Mouse (Mus musculus): ENCODE data around the gene Nmb. TPM values are rescaled to one million over a fixed set of nuclear protein-coding genes. Genes with fewer than 3 reads are reported as not detected.
A peak's percentile ranks its signal among the peaks of the same experiment; 100 is the strongest.

Nmb gene
- total RNA-seq, 1 experiment = 17.4 TPM

DNA sequence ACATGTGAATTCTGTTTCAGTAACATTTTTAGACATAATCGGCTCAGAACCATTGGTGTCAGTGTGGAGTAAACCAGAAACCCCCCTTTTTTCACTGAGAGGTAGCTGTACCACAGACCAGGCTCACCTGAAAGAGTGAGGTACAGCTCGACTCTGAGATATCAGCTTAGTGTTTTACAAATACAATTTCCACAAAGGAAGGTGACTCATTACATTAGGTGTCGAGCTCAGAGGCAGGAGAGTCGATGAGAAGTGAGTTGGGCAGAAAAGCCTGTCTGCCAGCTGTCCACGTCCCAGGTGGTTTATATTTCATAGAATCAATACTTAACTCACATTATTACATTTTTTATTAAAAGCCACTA is 14.8 kb upstream of the Nmb start:
- Histone ChIP-seq H3K9me3 (ENCODE audit: control insufficient read depth, insufficient read depth, low read depth, low read length) (no peaks in the 10 kb centered on the region), H3K9ac (ENCODE audit: insufficient read depth, low read depth, low read length, poor library complexity, severe bottlenecking) (no peak overlapping the region), H3K4me1 (ENCODE audit: control insufficient read depth in 2 of 2, insufficient read depth in 2 of 2, low read length in 2 of 2, poor library complexity in 1 of 2) (peaks cover 0 to 15% of the 10 kb centered on the region in 2 experiments; a peak in 1 of 4 replicates), H3K27ac (ENCODE audit: insufficient read depth, low read depth, low read length, poor library complexity, severe bottlenecking) (no peak overlapping the region), H3K36me3 (ENCODE audit: control insufficient read depth, insufficient read depth, low read length, poor library complexity, severe bottlenecking) (peaks cover 6% of the 10 kb centered on the region), H3K4me3 (ENCODE audit: insufficient read depth in 1 of 2, low read depth in 1 of 2, low read length in 2 of 2, poor library complexity in 1 of 2, severe bottlenecking in 1 of 2) (no peak overlapping the region)
- in situ Hi-C loops (cut with MboI; ENCODE audit: low sequenced_read_pairs in 2 of 2, unreplicated experiment in 2 of 2) = no loop called here
- TF ChIP-seq ZNF384 (IDR thresholded peaks at IDR 0.05; ENCODE audit: low read depth, low read length) (no peak), MAFK (IDR thresholded peaks at IDR 0.05; ENCODE audit: insufficient read depth, low read depth, low read length) (no peak), ZC3H11A (IDR thresholded peaks at IDR 0.05; ENCODE audit: borderline replicate concordance, low read depth, low read length) (no peak), CHD2 (IDR thresholded peaks at IDR 0.05; ENCODE audit: low read depth, low read length) (no peak), HCFC1 (IDR thresholded peaks at IDR 0.05; ENCODE audit: borderline replicate concordance, insufficient read depth, low read length) (no peak)
- no peak for DNase-seq (ENCODE audit: low read depth, low spot score)

DNA sequence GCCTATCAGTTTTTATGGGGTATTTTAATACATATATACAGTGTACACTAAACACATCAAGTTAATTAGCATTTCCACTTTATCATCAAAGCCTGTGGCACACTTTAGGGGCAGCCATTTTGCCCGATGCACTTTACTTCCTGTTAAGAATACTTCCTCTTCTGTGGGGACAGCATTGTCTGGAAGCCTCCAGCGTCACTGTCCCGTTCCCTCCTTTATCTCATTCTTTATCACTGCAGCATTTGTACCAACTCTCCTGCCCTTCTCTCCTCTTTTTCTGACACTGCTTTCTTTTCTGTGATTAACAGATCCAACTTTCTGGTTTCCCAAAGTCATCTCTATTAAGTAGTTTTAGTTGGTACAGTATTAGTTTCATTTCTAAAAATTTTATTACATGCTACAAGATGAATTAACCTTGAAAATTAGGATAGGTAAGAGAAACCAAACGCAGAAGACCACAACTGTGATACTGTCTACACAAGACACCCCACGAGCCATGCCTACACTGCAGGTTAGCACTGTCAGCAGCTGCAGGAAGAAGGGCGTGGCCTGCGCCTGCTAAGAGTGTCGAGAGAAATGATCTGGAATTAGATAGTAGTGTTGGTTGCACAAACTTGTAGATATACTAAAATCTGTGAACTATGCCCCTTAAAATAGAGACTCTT is 14.2 kb upstream of the Nmb start:
- H3K4me1 ChIP-seq (ENCODE audit: control insufficient read depth in 2 of 2, insufficient read depth in 2 of 2, low read length in 2 of 2, poor library complexity in 1 of 2) = peaks cover under 1 to 15% of the 10 kb centered on the region in 2 experiments; a peak in 2 of 4 replicates
- H3K4me3 ChIP-seq (ENCODE audit: insufficient read depth in 1 of 2, low read depth in 1 of 2, low read length in 2 of 2, poor library complexity in 1 of 2, severe bottlenecking in 1 of 2) = no peak overlapping the region
- H3K36me3 ChIP-seq (ENCODE audit: control insufficient read depth, insufficient read depth, low read length, poor library complexity, severe bottlenecking) = peaks cover 6% of the 10 kb centered on the region
- no peak for DNase-seq (ENCODE audit: low read depth, low spot score)
- TF ChIP-seq ZC3H11A (IDR thresholded peaks at IDR 0.05; ENCODE audit: borderline replicate concordance, low read depth, low read length) (no peak), HCFC1 (IDR thresholded peaks at IDR 0.05; ENCODE audit: borderline replicate concordance, insufficient read depth, low read length) (no peak), ZNF384 (IDR thresholded peaks at IDR 0.05; ENCODE audit: low read depth, low read length) (no peak), MAFK (IDR thresholded peaks at IDR 0.05; ENCODE audit: insufficient read depth, low read depth, low read length) (no peak), CHD2 (IDR thresholded peaks at IDR 0.05; ENCODE audit: low read depth, low read length) (no peak)
- in situ Hi-C loops (cut with MboI; ENCODE audit: low sequenced_read_pairs in 2 of 2, unreplicated experiment in 2 of 2) = no loop called here
- H3K27ac ChIP-seq (ENCODE audit: insufficient read depth, low read depth, low read length, poor library complexity, severe bottlenecking) = no peak overlapping the region
- no peaks in the 10 kb centered on the region for H3K9me3 ChIP-seq (ENCODE audit: control insufficient read depth, insufficient read depth, low read depth, low read length)
- no peak overlapping the region for H3K9ac ChIP-seq (ENCODE audit: insufficient read depth, low read depth, low read length, poor library complexity, severe bottlenecking)

DNA sequence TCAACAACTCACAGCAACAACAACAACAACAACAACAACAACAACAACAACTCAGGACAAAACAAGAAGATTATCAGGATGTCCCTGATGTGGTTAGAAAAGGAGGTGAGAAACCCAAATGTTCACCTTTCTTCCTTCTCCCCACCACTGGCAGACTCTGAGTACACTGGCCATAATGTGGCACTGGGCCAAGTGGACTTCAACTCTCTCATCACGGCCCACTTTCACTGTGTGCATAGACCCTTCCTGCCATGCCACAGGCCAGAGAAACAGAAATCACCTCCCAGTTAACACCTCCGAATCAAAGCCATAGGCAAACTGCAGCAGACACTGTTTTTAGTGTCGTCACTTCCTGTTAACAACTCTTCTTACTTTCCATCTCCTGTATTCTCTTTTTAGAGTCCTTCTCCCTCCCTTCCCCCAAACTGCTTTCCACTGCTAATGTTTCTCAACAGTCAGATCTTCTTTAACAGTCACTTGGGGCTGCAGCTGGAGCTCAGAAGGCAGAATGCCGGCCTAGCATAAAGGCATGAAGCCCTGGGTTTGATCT is 13.1 kb upstream of the Nmb start:
- H3K36me3 ChIP-seq (ENCODE audit: control insufficient read depth, insufficient read depth, low read length, poor library complexity, severe bottlenecking) = peaks cover 6% of the 10 kb centered on the region

DNA sequence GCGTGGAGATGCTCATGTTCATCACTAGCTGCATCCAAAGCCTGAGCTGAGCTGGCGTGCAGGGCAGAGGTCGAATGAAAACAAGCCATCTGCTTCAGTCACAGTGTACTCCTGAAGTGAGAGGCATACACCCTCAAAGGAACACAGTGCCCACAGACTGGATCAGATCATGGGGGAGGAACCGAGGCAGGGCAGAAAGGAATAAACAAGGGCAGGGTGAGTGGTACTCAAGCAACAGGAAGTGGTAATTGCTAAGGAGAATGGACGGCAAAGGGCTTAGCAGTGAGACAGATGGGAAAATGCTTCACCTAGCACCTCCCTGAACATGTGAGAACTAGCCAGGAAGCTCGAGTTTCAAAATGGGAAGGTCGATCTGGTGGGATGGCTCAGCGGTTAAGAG is 7.6 kb upstream of the Nmb start:
- in situ Hi-C loops (cut with MboI; ENCODE audit: low sequenced_read_pairs in 2 of 2, unreplicated experiment in 2 of 2) = no loop called here
- TF ChIP-seq ZNF384 (IDR thresholded peaks at IDR 0.05; ENCODE audit: low read depth, low read length) (no peak), HCFC1 (IDR thresholded peaks at IDR 0.05; ENCODE audit: borderline replicate concordance, insufficient read depth, low read length) (no peak), MAFK (IDR thresholded peaks at IDR 0.05; ENCODE audit: insufficient read depth, low read depth, low read length) (no peak), CHD2 (IDR thresholded peaks at IDR 0.05; ENCODE audit: low read depth, low read length) (no peak), ZC3H11A (IDR thresholded peaks at IDR 0.05; ENCODE audit: borderline replicate concordance, low read depth, low read length) (no peak)
- Histone ChIP-seq H3K27ac (ENCODE audit: insufficient read depth, low read depth, low read length, poor library complexity, severe bottlenecking) (0 out of 2 replicates have a peak overlapping the region, but pooled peaks have one; percentile 1), H3K4me3 (ENCODE audit: insufficient read depth in 1 of 2, low read depth in 1 of 2, low read length in 2 of 2, poor library complexity in 1 of 2, severe bottlenecking in 1 of 2) (no peak overlapping the region), H3K36me3 (ENCODE audit: control insufficient read depth, insufficient read depth, low read length, poor library complexity, severe bottlenecking) (peaks cover 10% of the 10 kb centered on the region), H3K9me3 (ENCODE audit: control insufficient read depth, insufficient read depth, low read depth, low read length) (no peaks in the 10 kb centered on the region), H3K9ac (ENCODE audit: insufficient read depth, low read depth, low read length, poor library complexity, severe bottlenecking) (no peak overlapping the region), H3K4me1 (ENCODE audit: control insufficient read depth in 2 of 2, insufficient read depth in 2 of 2, low read length in 2 of 2, poor library complexity in 1 of 2) (peaks cover 4 to 16% of the 10 kb centered on the region in 2 experiments; a peak in 2 of 4 replicates)
- DNase-seq (ENCODE audit: low read depth, low spot score) = no peak

More for the DNA sequence above, 13.1 kb upstream of the Nmb start:
- no peak overlapping the region for H3K27ac ChIP-seq (ENCODE audit: insufficient read depth, low read depth, low read length, poor library complexity, severe bottlenecking)
- no peaks in the 10 kb centered on the region for H3K9me3 ChIP-seq (ENCODE audit: control insufficient read depth, insufficient read depth, low read depth, low read length)
- DNase-seq (ENCODE audit: low read depth, low spot score) = no peak
- no peak overlapping the region for H3K4me3 ChIP-seq (ENCODE audit: insufficient read depth in 1 of 2, low read depth in 1 of 2, low read length in 2 of 2, poor library complexity in 1 of 2, severe bottlenecking in 1 of 2)
- H3K4me1 ChIP-seq (ENCODE audit: control insufficient read depth in 2 of 2, insufficient read depth in 2 of 2, low read length in 2 of 2, poor library complexity in 1 of 2) = peaks cover 2 to 17% of the 10 kb centered on the region in 2 experiments; a peak in 2 of 4 replicates
- no peak overlapping the region for H3K9ac ChIP-seq (ENCODE audit: insufficient read depth, low read depth, low read length, poor library complexity, severe bottlenecking)
- in situ Hi-C loops (cut with MboI; ENCODE audit: low sequenced_read_pairs in 2 of 2, unreplicated experiment in 2 of 2) = no loop called here
- TF ChIP-seq ZC3H11A (IDR thresholded peaks at IDR 0.05; ENCODE audit: borderline replicate concordance, low read depth, low read length) (no peak), HCFC1 (IDR thresholded peaks at IDR 0.05; ENCODE audit: borderline replicate concordance, insufficient read depth, low read length) (no peak), MAFK (IDR thresholded peaks at IDR 0.05; ENCODE audit: insufficient read depth, low read depth, low read length) (no peak), ZNF384 (IDR thresholded peaks at IDR 0.05; ENCODE audit: low read depth, low read length) (no peak), CHD2 (IDR thresholded peaks at IDR 0.05; ENCODE audit: low read depth, low read length) (no peak)
